Mouse (Mus musculus) thymus, postnatal 10 days (tissue): ENCODE data around the gene Slit3.

Source experiments
- DNase-seq, 2 experiments: peaks; one replicate each; pipeline ENCODE4 v3.0.0; 2021; ENCODE audit warnings: low spot score in 2 of 2

Gene Slit3

GRCm38 (mm10) chr11:35690515-35691281 lies 569.7 kb downstream of the Slit3 start:
- DNase-seq = no peak

DNA sequence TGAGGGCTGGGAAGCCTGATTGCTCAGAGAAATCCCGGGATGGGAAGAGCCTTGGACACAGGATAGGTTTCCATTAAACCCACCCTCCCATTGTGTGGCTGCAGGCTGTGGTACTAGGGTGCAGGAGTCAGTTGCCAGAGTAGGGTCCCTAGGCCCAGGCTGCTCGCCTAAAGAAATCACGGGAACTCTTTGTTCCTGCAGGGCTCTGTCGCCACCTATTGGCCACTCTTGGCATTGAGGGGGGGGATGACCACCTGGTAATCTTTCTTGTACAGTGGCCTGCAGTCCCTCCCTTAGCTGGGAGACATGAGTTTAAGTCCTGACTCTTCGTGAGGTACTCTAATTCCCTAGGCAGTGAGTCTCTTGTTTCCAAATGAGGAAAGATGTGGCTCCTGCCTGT lies 572.1 kb downstream of the Slit3 start:
- DNase-seq = peak in 1 of 2 experiments; percentile 41

GRCm38 (mm10) chr11:35693625-35694024 lies 572.6 kb downstream of the Slit3 start:
- no peak for DNase-seq

DNA sequence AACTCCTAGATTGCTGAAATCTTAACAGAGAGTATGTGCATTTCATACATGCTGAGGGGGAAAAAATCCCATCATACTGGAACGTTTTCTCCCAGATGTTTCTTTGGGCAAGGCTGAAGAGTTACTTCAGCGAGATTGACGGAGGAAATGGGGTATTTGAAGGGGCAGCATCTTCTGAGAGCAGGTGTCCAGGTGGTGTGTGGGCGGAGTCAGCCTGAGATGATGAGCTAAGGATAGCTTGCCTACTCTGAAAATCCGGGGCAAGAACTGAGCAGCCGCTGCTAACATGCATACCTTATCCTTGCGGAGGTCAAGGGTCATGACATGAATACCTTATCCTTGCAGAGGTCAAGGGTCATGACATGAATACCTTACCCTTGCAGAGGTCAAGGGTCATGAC lies 576.5 kb downstream of the Slit3 start:
- DNase-seq = no peak

DNA sequence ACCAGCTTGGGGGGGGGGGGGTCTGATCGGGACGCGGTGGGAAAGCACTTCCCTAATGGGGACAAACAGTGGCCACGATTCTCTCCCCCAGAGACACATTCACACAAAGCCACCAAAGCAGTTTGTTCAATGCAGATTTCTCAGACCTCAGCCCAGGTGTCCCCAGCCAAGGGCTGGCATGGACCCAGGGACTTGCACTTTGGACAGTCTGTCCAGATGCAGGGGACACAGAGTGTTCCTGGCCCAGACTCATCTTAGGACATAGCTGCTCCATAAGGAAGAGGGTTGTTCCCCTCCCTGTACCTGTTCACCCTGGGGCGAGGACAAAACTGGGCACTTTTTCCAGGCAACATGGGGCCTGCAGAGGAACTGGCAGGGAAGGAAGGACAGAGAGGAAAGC lies 577.9 kb downstream of the Slit3 start:
- DNase-seq = no peak

- no peak for DNase-seq
Measured at GRCm38 (mm10) chr11:35703471-35703870, 582.4 kb downstream of the Slit3 start.

- DNase-seq = no peak
Measured at GRCm38 (mm10) chr11:35704381-35704780, 583.4 kb downstream of the Slit3 start.

DNA sequence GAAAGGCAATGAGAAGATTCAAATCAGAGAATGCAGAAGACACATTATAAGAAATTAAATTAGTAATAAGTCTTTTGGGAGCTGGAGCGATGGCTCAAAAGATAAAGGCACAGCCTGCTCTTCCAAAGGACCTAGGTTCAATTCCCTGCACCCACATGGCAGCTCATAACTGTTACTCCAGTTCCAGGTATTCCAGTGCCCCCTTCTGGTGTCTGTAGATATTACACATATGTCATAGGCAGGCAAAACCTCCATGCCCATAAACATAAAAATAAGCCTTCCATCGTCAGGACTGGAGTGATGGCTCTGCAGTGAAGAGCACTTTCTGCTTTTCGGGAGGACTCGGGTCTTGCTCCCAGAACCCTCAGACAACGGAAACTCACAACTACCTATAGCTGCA lies 583.9 kb downstream of the Slit3 start:
- DNase-seq = no peak

DNA sequence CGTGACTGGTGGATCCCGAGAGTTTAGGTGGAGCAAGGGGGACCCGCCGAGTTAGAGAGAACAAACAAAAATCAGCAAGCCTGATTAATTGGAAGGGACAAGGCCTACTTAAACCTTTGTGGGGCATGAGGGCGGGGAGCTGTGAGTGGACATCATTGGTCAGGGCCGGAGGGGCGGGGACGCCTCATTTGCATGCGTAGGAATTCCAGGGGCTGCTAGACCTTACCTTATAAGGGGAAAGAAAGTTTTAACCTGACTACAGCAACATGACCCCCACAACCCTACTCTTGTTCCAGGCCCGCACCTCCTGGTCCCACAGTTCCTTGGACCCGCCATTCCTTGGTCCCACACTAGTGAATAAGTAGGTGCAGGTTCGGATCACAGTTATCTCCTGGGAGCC lies 586.4 kb downstream of the Slit3 start:
- DNase-seq = no peak

- DNase-seq = no peak
Measured at GRCm38 (mm10) chr11:35711314-35711713, 590.3 kb downstream of the Slit3 start.

GRCm38 (mm10) chr11:35718881-35719280 lies 597.9 kb downstream of the Slit3 start:
- DNase-seq = no peak

DNA sequence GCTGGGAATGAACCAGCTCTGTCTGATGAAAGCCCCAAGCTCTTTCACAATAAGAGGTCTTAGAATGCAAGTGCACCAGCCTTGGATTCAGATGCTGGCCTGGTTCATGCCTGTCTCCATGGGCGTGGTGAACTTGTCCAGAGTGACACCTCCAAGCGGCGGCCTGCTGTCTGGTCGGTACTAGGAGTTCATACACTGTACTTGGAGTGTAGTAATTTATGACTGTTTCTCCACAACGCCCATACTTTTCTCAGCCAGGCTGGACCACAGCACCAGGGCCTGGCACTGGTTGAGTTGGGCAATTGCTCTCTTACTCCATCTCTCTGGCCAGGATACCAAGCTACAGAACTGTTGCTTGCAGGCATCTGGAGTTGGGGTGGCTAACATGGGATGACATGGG lies 602.9 kb downstream of the Slit3 start:
- no peak for DNase-seq

- no peak for DNase-seq
Measured at GRCm38 (mm10) chr11:35726341-35726846, 605.4 kb downstream of the Slit3 start.

DNA sequence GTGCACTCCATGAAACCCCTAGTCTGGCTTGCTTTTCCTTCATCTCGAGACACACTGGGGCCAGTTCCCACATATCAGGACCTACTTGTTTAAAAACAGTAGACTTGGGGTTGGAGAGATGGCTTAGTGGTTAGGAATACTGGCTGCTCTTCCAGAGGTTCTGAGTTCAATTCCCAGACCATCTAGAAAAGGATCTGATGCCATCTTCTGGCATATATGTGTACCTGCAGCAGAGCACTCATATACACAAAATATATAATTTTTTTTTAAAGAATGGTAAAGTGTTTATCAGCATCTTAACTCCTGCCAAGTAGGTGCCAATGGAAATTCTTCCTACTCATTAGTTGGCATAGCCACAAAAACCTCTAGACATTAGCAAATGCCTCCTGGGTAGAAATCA lies 607.2 kb downstream of the Slit3 start:
- DNase-seq = no peak

DNA sequence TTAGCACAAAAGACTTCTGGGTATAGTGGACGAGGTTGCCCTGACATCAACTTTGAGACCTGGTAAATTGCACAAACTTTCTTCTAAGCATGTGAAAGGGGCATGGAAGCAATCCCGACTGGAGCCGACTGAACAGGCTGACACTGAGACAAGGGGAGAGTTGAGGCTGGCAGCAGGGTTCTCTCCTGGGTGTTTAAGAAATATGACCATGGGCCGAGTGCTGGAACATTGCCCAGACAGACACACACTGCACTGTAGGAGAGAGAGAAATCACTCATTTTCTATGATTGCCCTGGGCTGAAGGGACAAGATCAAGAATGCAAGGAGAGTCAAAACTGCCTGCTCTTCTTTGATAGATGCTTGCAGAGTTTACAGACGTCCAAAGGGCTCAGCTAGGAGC lies 608.2 kb downstream of the Slit3 start:
- DNase-seq = no peak

GRCm38 (mm10) chr11:35732366-35732765 lies 611.3 kb downstream of the Slit3 start:
- no peak for DNase-seq

- DNase-seq = no peak
Measured at GRCm38 (mm10) chr11:35736817-35737216, 615.8 kb downstream of the Slit3 start.

- DNase-seq = no peak
Measured at GRCm38 (mm10) chr11:35737262-35737661, 616.2 kb downstream of the Slit3 start.

GRCm38 (mm10) chr11:35738102-35738501 lies 617.1 kb downstream of the Slit3 start:
- DNase-seq = no peak

- DNase-seq = no peak
Measured at GRCm38 (mm10) chr11:35743586-35743985, 622.6 kb downstream of the Slit3 start.

- DNase-seq = no peak
Measured at GRCm38 (mm10) chr11:35744571-35744970, 623.5 kb downstream of the Slit3 start.

DNA sequence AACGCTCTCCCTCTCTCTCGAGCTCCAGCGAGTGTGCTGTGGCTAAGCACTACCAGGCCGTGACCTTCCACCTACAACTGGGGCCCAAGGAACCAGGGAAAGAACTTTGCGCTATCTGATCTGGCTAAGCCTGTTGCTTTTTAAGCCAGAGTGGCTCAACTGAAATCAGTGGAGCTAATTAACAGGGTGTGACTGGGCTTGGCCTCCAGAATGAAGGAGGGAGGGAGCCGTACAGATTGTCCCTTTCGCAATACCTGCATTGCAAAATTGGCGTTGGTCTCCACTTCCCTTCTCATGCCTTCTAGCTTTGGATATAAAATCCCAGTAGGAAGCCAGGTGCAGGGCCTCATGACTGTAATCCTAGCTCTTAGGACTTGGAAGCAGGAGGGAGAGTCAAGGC lies 629.6 kb downstream of the Slit3 start:
- no peak for DNase-seq

DNA sequence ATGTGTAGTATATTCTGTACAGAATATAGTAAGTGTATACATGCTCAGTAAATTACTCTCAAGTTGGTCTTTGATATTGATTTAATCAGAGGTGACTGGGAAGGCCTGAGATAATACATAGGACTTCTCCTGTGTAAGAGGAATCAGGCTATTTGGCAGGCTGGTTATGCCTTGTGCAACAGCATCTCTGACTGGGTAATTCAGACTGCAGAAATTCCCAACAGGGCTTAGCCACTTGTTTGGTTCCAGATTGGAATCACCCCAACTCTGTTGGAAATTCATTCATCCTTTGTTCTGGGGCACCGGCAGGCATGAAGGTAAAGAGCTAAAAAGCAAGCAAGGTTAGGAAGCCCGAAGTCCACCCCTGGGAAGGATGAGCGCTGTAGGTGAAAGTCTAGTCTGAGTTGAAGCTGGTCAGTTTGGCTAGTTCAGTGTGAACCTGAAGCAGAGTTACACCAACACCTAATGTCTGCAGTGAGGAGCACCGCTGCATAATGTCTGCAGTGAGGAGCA lies 633.9 kb downstream of the Slit3 start:
- no peak for DNase-seq

- DNase-seq = no peak
Measured at GRCm38 (mm10) chr11:35755546-35755945, 634.5 kb downstream of the Slit3 start.
